Mouse (Mus musculus): ENCODE measurements around the gene Dpf2.
"Not testable (repeated sequence)": the region's sequence is repeated elsewhere in the genome, so short reads cannot be mapped to it uniquely, and the experiment has no call there.

The Dpf2 gene

GRCm38 (mm10) chr19:5892735-5893134 is 20.1 kb downstream of the Dpf2 start:
- DNase-seq (ENCODE audit: low spot score): no peak

GRCm38 (mm10) chr19:5892262-5892661 is 20.5 kb downstream of the Dpf2 start:
- DNase-seq (ENCODE audit: low spot score): no peak

- DNase-seq (ENCODE audit: low spot score): no peak
These were observed 21.1 kb downstream of the Dpf2 start for GRCm38 (mm10) chr19:5891521-5892258.

- DNase-seq (ENCODE audit: low spot score): no peak
These were observed 23.6 kb downstream of the Dpf2 start for GRCm38 (mm10) chr19:5889211-5889610.

- no peak for DNase-seq (ENCODE audit: low spot score)
These were observed 25.5 kb downstream of the Dpf2 start for GRCm38 (mm10) chr19:5887234-5887815.

GRCm38 (mm10) chr19:5885838-5886237 is 27.0 kb downstream of the Dpf2 start:
- DNase-seq (ENCODE audit: low spot score): no peak

- no peak for DNase-seq (ENCODE audit: low spot score)
These were observed 28.9 kb downstream of the Dpf2 start for GRCm38 (mm10) chr19:5883935-5884334.

GRCm38 (mm10) chr19:5882079-5882478 is 30.7 kb downstream of the Dpf2 start:
- DNase-seq (ENCODE audit: low spot score): not testable (repeated sequence)

- DNase-seq (ENCODE audit: low spot score): no peak
These were observed 31.7 kb downstream of the Dpf2 start for GRCm38 (mm10) chr19:5881155-5881554.

GRCm38 (mm10) chr19:5879735-5880134 is 33.1 kb downstream of the Dpf2 start:
- no peak for DNase-seq (ENCODE audit: low spot score)

GRCm38 (mm10) chr19:5878916-5879315 is 33.9 kb downstream of the Dpf2 start:
- DNase-seq (ENCODE audit: low spot score): no peak

- DNase-seq (ENCODE audit: low spot score): no peak
These were observed 34.5 kb downstream of the Dpf2 start for GRCm38 (mm10) chr19:5878362-5878722.

GRCm38 (mm10) chr19:5877618-5878361 is 35.0 kb downstream of the Dpf2 start, which contains the start of gene Slc25a45:
Gene Slc25a45 (plus strand): TSS chr19:5877808.
- peak; percentile 65 for DNase-seq (ENCODE audit: low spot score)

GRCm38 (mm10) chr19:5874969-5875480 is 37.8 kb downstream of the Dpf2 start, which contains the start of gene Frmd8:
Gene Frmd8 (minus strand): TSS chr19:5875274.
- DNase-seq (ENCODE audit: low spot score): peak; percentile 89

- DNase-seq (ENCODE audit: low spot score): no peak
These were observed 38.3 kb downstream of the Dpf2 start for GRCm38 (mm10) chr19:5874391-5874968.

GRCm38 (mm10) chr19:5872931-5873556 is 39.8 kb downstream of the Dpf2 start:
- no peak for DNase-seq (ENCODE audit: low spot score)

- DNase-seq (ENCODE audit: low spot score): no peak
These were observed 40.3 kb downstream of the Dpf2 start for GRCm38 (mm10) chr19:5872528-5872927.

- no peak for DNase-seq (ENCODE audit: low spot score)
These were observed 41.1 kb downstream of the Dpf2 start for GRCm38 (mm10) chr19:5871683-5872082.

- no peak for DNase-seq (ENCODE audit: low spot score)
These were observed 41.5 kb downstream of the Dpf2 start for GRCm38 (mm10) chr19:5871273-5871672.

GRCm38 (mm10) chr19:5868096-5868495 is 44.7 kb downstream of the Dpf2 start:
- DNase-seq (ENCODE audit: low spot score): no peak

- DNase-seq (ENCODE audit: low spot score): no peak
These were observed 48.0 kb downstream of the Dpf2 start for GRCm38 (mm10) chr19:5864710-5865398.

Measured in left cerebral cortex, adult 11 months (tissue).